Mouse (Mus musculus) G1E (cell line): ENCODE results near the gene Wdr5b. TPM values are rescaled to one million over a fixed set of nuclear protein-coding genes. Genes with fewer than 3 reads are reported as not detected.
"Not testable (repeated sequence)": the region's sequence is repeated elsewhere in the genome, so short reads cannot be mapped to it uniquely, and the experiment has no call there.

Experiments
- ATAC-seq: 2 replicates; pipeline ENCODE4 v1.8.0; 2016; ENCODE audit warnings: mild to moderate bottlenecking; ENCODE audit not compliant: insufficient number of reproducible peaks, poor library complexity, low FRiP score, severe bottlenecking; ENCODE audit errors: extremely low read depth
- DNase-seq: peaks from one replicate; pipeline ENCODE4 v3.0.0; 2012; ENCODE audit warnings: low spot score
- H3K27me3 ChIP-seq: 2 replicates; pipeline ENCODE4 v1.6.1; 2012; ENCODE audit warnings: mild to moderate bottlenecking, low read length, inconsistent platforms; ENCODE audit not compliant: insufficient read depth
- H3K36me3 ChIP-seq: replicated peaks from 2 replicates; pipeline ENCODE3; 2012; ENCODE audit warnings: mild to moderate bottlenecking, inconsistent platforms
- H3K4me1 ChIP-seq: 2 replicates; pipeline ENCODE4 v1.6.1; 2012; ENCODE audit warnings: low read depth, low read length, inconsistent platforms, mixed read lengths; ENCODE audit not compliant: insufficient read depth
- H3K4me3 ChIP-seq: 2 replicates; pipeline ENCODE4 v1.5.1; 2012; ENCODE audit warnings: low read depth, mild to moderate bottlenecking, inconsistent platforms, low read length, moderate library complexity, mixed read lengths
- H3K9me3 ChIP-seq: replicated peaks from 2 replicates; pipeline ENCODE4 v1.6.1; 2012; ENCODE audit warnings: inconsistent platforms
- CTCF ChIP-seq: IDR thresholded peaks from 2 replicates; pipeline ENCODE4 v1.5.1; 2012; ENCODE audit warnings: low read depth, low read length, inconsistent platforms, mixed read lengths
- GATA1 ChIP-seq: IDR thresholded peaks from 2 replicates; pipeline ENCODE4 v1.6.1; 2012; ENCODE audit warnings: borderline replicate concordance, low read length, inconsistent platforms, mixed read lengths
- GATA2 ChIP-seq: IDR thresholded peaks from 2 replicates; pipeline ENCODE4 v1.6.1; 2012; ENCODE audit warnings: low read depth, low read length, inconsistent platforms, borderline replicate concordance
- POLR2AphosphoS5 ChIP-seq: IDR thresholded peaks from 2 replicates; pipeline ENCODE4 v1.6.1; 2012; ENCODE audit warnings: low read depth, low read length, inconsistent platforms; ENCODE audit not compliant: insufficient replicate concordance
- TAL1 ChIP-seq: conservative IDR thresholded peaks from 2 replicates; pipeline ENCODE4 v1.6.1; 2012; ENCODE audit warnings: low read depth, low read length, inconsistent platforms, mixed read lengths
- polyA plus RNA-seq: library from polyadenylated mRNA; stranded (reverse); fragments of >175 nt; gene quantifications from 2 replicates; pipeline ENCODE4 v1.2.3, GENCODE M21; 2012
- total RNA-seq, 2 experiments: library from RNA; stranded (forward) in 1 of 2; stranded (reverse) in 1 of 2; fragments of 200-1000 nt in 1 of 2; fragments of >200 nt in 1 of 2; fragmentation: Nextera tagmentation in 1 of 2; gene quantifications; 2 replicates each; pipeline ENCODE4 v1.2.3; 2014 to 2017

Wdr5b gene
- total RNA-seq (2014; fragmentation: Nextera tagmentation) = 3.5 and 7.1 TPM in 2 replicates
- total RNA-seq (2017) = 6.9 and 8.1 TPM in 2 replicates
- polyA plus RNA-seq = 0.19 and 0.50 TPM in 2 replicates

DNA sequence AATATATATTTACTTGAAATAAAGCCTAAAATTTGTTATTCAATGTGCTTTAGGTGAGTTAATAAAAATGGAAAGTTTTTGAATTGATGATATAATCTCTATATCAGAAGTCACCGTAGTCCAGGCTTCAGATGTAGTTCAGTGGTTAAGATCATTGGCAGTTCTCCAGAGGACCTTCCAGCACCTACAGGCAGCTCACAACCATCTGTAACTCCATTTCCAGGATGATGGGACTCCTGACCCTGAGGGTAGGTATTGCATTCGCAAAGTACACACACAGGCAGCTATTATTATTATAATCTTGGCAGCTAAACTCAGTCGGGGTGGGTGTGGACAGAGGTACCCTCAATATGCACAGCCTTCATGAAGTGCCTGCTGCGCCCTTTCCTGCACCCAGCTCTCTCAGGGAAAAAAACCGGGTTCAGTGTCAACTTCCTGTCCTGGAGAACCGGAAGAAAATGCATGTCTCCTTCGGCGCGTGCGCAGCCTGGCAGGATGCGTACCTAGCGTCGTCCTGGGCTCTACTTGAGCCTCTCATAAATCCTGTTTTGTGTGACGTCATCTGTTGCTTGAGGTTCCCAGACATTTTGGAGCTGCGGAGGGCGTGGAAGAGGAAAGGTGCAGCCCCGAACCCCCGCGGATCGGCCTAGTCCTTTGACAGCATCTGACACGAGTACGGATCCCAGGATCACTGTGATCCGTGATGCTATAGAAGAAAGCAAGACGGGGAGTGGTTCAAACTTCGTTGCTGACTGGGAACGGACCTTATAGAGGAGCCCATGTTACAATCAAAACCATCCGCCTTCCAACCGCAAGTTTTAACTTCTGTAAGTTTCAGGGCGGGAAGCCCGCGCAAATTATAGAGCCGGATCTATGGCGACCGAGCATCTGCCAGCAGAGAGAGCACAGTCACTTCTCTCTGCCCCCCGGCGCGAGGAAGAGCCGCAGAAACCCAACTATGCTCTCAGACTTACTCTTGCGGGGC, at the start of gene Wdr5b:
Wdr5b (plus strand) TSS at position 551 of the 985 bp plus-strand sequence.
- peak; percentile 79 for DNase-seq
- peaks cover 6% of the 10 kb centered on the region for H3K9me3 ChIP-seq
- peaks cover 76% of the 10 kb centered on the region for H3K36me3 ChIP-seq
- peak; percentile 88 for ATAC-seq
- peaks cover 29% of the 10 kb centered on the region for H3K4me1 ChIP-seq
- H3K4me3 ChIP-seq = peak within 1 kb of the TSS; percentile 70
- no peak for TF ChIP-seq POLR2AphosphoS5
- TF ChIP-seq CTCF = no peak
- no peak for TF ChIP-seq GATA2
- no peak for TF ChIP-seq GATA1
- no peak for TF ChIP-seq TAL1
- no peaks in the 10 kb centered on the region for H3K27me3 ChIP-seq

- DNase-seq = no peak
- TF ChIP-seq POLR2AphosphoS5 = no peak
- Histone ChIP-seq H3K4me1 (peaks cover 10% of the 10 kb centered on the region), H3K36me3 (peaks cover 12% of the 10 kb centered on the region), H3K27me3 (no peaks in the 10 kb centered on the region), H3K4me3 (no peak overlapping the region), H3K9me3 (no peaks in the 10 kb centered on the region)
- ATAC-seq = no peak
These were observed 48.6 kb upstream of the Wdr5b start for GRCm38 (mm10) chr16:35992391-35992790.

DNA sequence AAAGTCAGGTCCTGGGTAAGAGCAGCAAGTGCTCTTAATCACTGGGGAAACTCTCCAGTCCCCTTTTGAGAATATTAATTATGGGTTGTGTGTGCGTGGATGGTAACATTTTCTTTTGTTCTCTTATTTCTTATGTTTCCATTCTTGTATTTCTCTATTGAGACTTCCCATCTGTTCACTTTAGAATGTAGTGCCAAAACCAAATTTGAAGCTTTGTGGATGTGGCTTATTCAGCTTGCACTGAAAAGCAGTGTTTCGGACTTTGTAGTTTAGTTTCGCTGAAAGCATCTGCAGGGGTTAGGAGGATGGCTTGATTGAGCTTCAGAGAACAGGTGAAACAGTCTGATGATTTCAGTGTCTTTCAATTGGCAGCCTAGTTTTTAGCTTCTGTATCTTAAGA, 47.7 kb upstream of the Wdr5b start:
- ATAC-seq = no peak
- no peak for TF ChIP-seq TAL1
- no peak for TF ChIP-seq CTCF
- TF ChIP-seq POLR2AphosphoS5 = no peak
- no peak for TF ChIP-seq GATA2
- no peak for TF ChIP-seq GATA1
- Histone ChIP-seq H3K4me3 (no peak overlapping the region), H3K36me3 (peaks cover 15% of the 10 kb centered on the region), H3K4me1 (peaks cover 6% of the 10 kb centered on the region; the same call in 1 of the 2 replicates), H3K9me3 (no peaks in the 10 kb centered on the region), H3K27me3 (no peaks in the 10 kb centered on the region)
- DNase-seq = no peak

DNA sequence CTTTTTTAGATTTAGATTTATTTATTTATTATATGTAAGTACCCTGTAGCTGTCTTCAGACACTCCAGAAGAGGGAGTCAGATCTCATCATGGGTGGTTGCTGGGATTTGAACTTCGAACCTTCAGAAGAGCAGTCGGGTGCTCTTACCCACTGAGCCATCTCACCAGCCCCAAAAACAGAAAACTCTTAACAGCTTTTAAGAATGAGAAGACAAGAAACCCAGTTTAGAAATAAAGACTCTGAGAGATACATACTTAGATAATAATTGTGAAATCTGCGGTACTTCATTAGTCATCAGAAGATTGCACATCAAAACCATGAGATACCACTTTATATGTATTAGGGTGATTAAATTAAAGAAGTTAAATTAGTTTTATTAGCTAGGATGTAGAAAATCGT, 42.1 kb upstream of the Wdr5b start:
- DNase-seq, H3K4me1 ChIP-seq, H3K9me3 ChIP-seq, H3K4me3 ChIP-seq, H3K27me3 ChIP-seq, ATAC-seq: not testable (repeated sequence)
- peaks cover 36% of the 10 kb centered on the region for H3K36me3 ChIP-seq

DNA sequence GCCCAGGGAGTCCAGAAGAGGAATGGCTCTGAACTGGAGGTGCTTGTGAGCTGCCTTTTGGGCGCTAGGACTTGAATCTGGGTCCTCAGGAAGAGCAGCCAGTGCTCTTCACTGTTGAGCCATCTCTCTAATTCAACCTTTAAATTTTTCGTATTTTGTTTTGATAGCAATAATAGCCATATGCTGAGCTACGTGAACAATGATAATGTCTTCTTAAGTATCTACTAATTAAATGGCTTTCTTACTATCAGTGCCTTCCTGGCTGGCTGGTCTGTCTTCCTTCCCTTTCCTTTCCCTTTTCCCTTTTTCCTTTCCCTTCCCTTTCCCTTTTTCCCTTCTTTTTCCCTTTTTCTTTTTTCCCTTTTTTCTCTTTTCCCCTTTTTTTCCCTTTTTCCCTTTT, 32.6 kb upstream of the Wdr5b start:
- TF ChIP-seq TAL1 (no peak), GATA2 (no peak), GATA1 (no peak), CTCF (no peak)
- no peaks in the 10 kb centered on the region for H3K27me3 ChIP-seq
- peaks cover 52% of the 10 kb centered on the region for H3K36me3 ChIP-seq
- DNase-seq = no peak
- ATAC-seq = no peak
- H3K9me3 ChIP-seq = no peaks in the 10 kb centered on the region
- no peak overlapping the region for H3K4me3 ChIP-seq
- no peaks in the 10 kb centered on the region for H3K4me1 ChIP-seq

GRCm38 (mm10) chr16:36016335-36016734, 24.7 kb upstream of the Wdr5b start:
- DNase-seq = no peak
- Histone ChIP-seq H3K27me3 (no peaks in the 10 kb centered on the region), H3K4me3 (no peak overlapping the region), H3K36me3 (peaks cover 65% of the 10 kb centered on the region), H3K4me1 (peaks cover 12% of the 10 kb centered on the region; the same call in 1 of the 2 replicates), H3K9me3 (no peaks in the 10 kb centered on the region)
- TF ChIP-seq GATA1 (no peak), GATA2 (no peak), CTCF (no peak), TAL1 (no peak), POLR2AphosphoS5 (no peak)
- no peak for ATAC-seq

- DNase-seq, ATAC-seq, H3K4me3 ChIP-seq, H3K9me3 ChIP-seq, H3K4me1 ChIP-seq, H3K27me3 ChIP-seq: not testable (repeated sequence)
- H3K36me3 ChIP-seq = peaks cover 66% of the 10 kb centered on the region
These were observed 12.9 kb upstream of the Wdr5b start for GRCm38 (mm10) chr16:36028120-36028519.
